8 mouse cellular contexts compared by ENCODE assay signal in the genomic region with DNA sequence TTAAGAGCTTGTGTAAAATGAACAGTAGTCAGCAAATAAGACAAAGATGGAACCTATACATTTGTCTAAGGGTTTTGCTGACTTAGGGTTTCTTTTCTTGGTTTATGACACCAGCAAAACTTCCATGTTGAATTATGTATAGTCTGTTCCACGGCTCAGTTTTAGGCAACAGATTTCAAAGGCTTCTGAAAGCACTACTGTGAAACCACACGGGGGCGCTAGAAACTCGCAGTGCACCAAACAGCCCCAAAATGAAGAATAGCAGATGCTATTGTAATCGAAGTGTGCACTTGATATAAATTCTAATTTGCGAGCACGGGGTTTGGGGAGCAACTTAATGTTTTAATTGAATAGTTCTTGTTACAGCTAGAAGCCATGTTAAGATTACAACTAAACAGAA. TPM values are rescaled to one million over a fixed set of nuclear protein-coding genes. Genes with fewer than 3 reads are reported as not detected.
DNase-seq lines count a peak whose midpoint lies in the region; ATAC-seq and TF ChIP-seq lines count a peak whose summit lies in the region.

No protein-coding gene starts in this region.

- 22% methylated on average over 7 of the region's 7 CpGs for WGBS in midbrain, embryonic 11.5 days

- no peaks in the 10 kb centered on the region for H3K36me3 ChIP-seq in midbrain, embryonic 11.5 days (ENCODE audit: control insufficient read depth, insufficient read depth, low read length)

- H3K27ac ChIP-seq in gastrocnemius, adult 2 months, result no peak overlapping the region
- no peak overlapping the region for H3K27ac ChIP-seq in midbrain, embryonic 11.5 days (ENCODE audit: low read depth, low read length)

- H3K4me2 ChIP-seq in midbrain, embryonic 11.5 days, result no peak overlapping the region

- H3K4me1 ChIP-seq in midbrain, embryonic 11.5 days (ENCODE audit: control insufficient read depth, insufficient read depth, low read length), result no peaks in the 10 kb centered on the region

- H3K9ac ChIP-seq in midbrain, embryonic 11.5 days (ENCODE audit: low read length), result no peak overlapping the region

- peak; percentile 73; the same call in 1 of the 2 replicates for ATAC-seq in midbrain, embryonic 11.5 days (ENCODE audit: low FRiP score)

- H3K9me3 ChIP-seq in midbrain, embryonic 11.5 days (ENCODE audit: control insufficient read depth, low read length), result no peaks in the 10 kb centered on the region

- intact Hi-C loops in gastrocnemius, adult 2 months (cut with DNase I), result no loop called here

- peak; percentile 80 for TF ChIP-seq CTCF in gastrocnemius, adult 2 months (IDR thresholded peaks at IDR 0.05)

- no peaks in the 10 kb centered on the region for H3K27me3 ChIP-seq in midbrain, embryonic 11.5 days (ENCODE audit: control insufficient read depth, insufficient read depth, low read length)

- H3K4me3 ChIP-seq in gastrocnemius, adult 2 months, result no peak overlapping the region
- no peak overlapping the region for H3K4me3 ChIP-seq in midbrain, embryonic 11.5 days (ENCODE audit: low read depth, low read length)

- DNase-seq in gastrocnemius, adult 2 months, result peak; percentile 19
- no peak for DNase-seq in gastrocnemius, postnatal 25 days
- peak; percentile 42 for DNase-seq in Muller cell, postnatal 12 days (ENCODE audit: inconsistent ontology term)
- peak; percentile 56 to 83 for DNase-seq in cerebellum, postnatal 25 days
- peak; percentile 64 for DNase-seq in gastrocnemius, postnatal 10 days
- peak; percentile 35 for DNase-seq in layer of hippocampus, adult 9-11 months
- peak; percentile 94 for DNase-seq in midbrain, embryonic 11.5 days (ENCODE audit: low spot score, missing footprints)
- peak; percentile 14 for DNase-seq in thymus, postnatal 14 days

RNA-seq across cellular contexts. Expression of a gene that starts 58.3 kb away (rescaled TPM):
- total RNA-seq in gastrocnemius, adult 2 months (2021), result not detected
- total RNA-seq in gastrocnemius, postnatal 25 days (2021), result not detected
- total RNA-seq in gastrocnemius, postnatal 10 days (2021), result under 1 TPM; 0.20 to 0.21 TPM
- 0.08 TPM in 2 replicates for polyA plus RNA-seq in midbrain, embryonic 11.5 days (2014; fragmentation: Nextera tagmentation; extraction: Ambion mirVana)
